Mouse (Mus musculus) MEL (cell line): ENCODE results near the gene Galntl5. TPM values are rescaled to one million over a fixed set of nuclear protein-coding genes. Genes with fewer than 3 reads are reported as not detected.
A peak's percentile ranks its signal among the peaks of the same experiment; 100 is the strongest.

Experiments
- DNase-seq: peaks from one replicate; pipeline ENCODE4 v3.0.0; 2011; ENCODE audit warnings: low read depth, low spot score
- H3K27ac ChIP-seq: 2 replicates; pipeline ENCODE4 v1.5.1; 2012; ENCODE audit warnings: low read depth, mild to moderate bottlenecking, control low read depth, low read length, moderate library complexity; ENCODE audit not compliant: control insufficient read depth
- H3K27me3 ChIP-seq, 2 experiments: fragments of 150-350 bp in 1 of 2; sonication (generic) in 1 of 2; 2 replicates each; pipeline ENCODE4 v1.6.1; 2012; ENCODE audit warnings: low read length in 2 of 2, mild to moderate bottlenecking in 2 of 2, improper control_type of control experiment in 1 of 2, moderate library complexity in 1 of 2; ENCODE audit not compliant: insufficient read depth in 2 of 2, control insufficient read depth in 1 of 2
- H3K36me3 ChIP-seq, 2 experiments: 2 replicates each; pipeline ENCODE4 v1.6.1; 2012 to 2014; ENCODE audit warnings: low read length in 2 of 2, improper control_type of control experiment in 1 of 2, inconsistent platforms in 1 of 2, mild to moderate bottlenecking in 1 of 2; ENCODE audit not compliant: insufficient read depth in 2 of 2, control insufficient read depth in 1 of 2
- H3K4me1 ChIP-seq, 2 experiments: fragments of 150-350 bp in 1 of 2; sonication (generic) in 1 of 2; 2 replicates each; pipeline ENCODE4 v1.6.1; 2012; ENCODE audit warnings: low read length in 2 of 2, improper control_type of control experiment in 1 of 2, mild to moderate bottlenecking in 1 of 2; ENCODE audit not compliant: insufficient read depth in 2 of 2, control insufficient read depth in 1 of 2
- H3K4me3 ChIP-seq, 2 experiments: fragments of 150-350 bp in 1 of 2; sonication (generic) in 1 of 2; 2 replicates each; pipeline ENCODE4 v1.5.1; 2012; ENCODE audit warnings: low read depth in 2 of 2, low read length in 2 of 2, mild to moderate bottlenecking in 2 of 2, moderate library complexity in 2 of 2, control low read depth in 1 of 2, improper control_type of control experiment in 1 of 2; ENCODE audit not compliant: control insufficient read depth in 1 of 2, insufficient read depth in 1 of 2
- H3K79me2 ChIP-seq: 2 replicates; pipeline ENCODE4 v1.6.1; 2012; ENCODE audit warnings: mild to moderate bottlenecking, low read length, moderate library complexity; ENCODE audit not compliant: control insufficient read depth, poor library complexity, insufficient read depth
- H3K9ac ChIP-seq: 2 replicates; pipeline ENCODE4 v1.6.1; 2012; ENCODE audit warnings: low read depth, mild to moderate bottlenecking, control low read depth, low read length, moderate library complexity; ENCODE audit not compliant: control insufficient read depth, poor library complexity, severe bottlenecking
- H3K9me3 ChIP-seq: fragments of 150-350 bp; sonication (generic); replicated peaks from 2 replicates; pipeline ENCODE4 v1.6.1; 2012; ENCODE audit warnings: mild to moderate bottlenecking, low read length, improper control_type of control experiment, moderate library complexity; ENCODE audit not compliant: insufficient read depth
- CHD1 ChIP-seq: IDR thresholded peaks from 2 replicates; pipeline ENCODE4 v1.6.1; 2012; ENCODE audit warnings: low read depth, mild to moderate bottlenecking, inconsistent platforms, low read length, improper control_type of control experiment
- CHD2 ChIP-seq: IDR thresholded peaks from 2 replicates; pipeline ENCODE4 v1.6.1; 2011; ENCODE audit warnings: low read length, improper control_type of control experiment
- E2F4 ChIP-seq: IDR thresholded peaks from 2 replicates; pipeline ENCODE4 v1.6.1; 2011; ENCODE audit warnings: low read depth, low read length, improper control_type of control experiment, borderline replicate concordance
- ELF1 ChIP-seq: IDR thresholded peaks from 2 replicates; pipeline ENCODE4 v1.6.1; 2014; ENCODE audit warnings: low read depth, mild to moderate bottlenecking, inconsistent platforms, low read length, improper control_type of control experiment, moderate library complexity
- EP300 ChIP-seq, 2 experiments: IDR thresholded peaks; 2 replicates each; pipeline ENCODE4 v1.6.1; 2011; ENCODE audit warnings: improper control_type of control experiment in 2 of 2, low read length in 2 of 2, low read depth in 1 of 2, mild to moderate bottlenecking in 1 of 2
- GABPA ChIP-seq: IDR thresholded peaks from 2 replicates; pipeline ENCODE4 v1.6.1; 2012; ENCODE audit warnings: low read depth, mild to moderate bottlenecking, inconsistent platforms, low read length, improper control_type of control experiment, moderate library complexity
- HCFC1 ChIP-seq: IDR thresholded peaks from 2 replicates; pipeline ENCODE4 v1.6.1; 2012; ENCODE audit warnings: low read depth, mild to moderate bottlenecking, inconsistent platforms, low read length, improper control_type of control experiment, moderate library complexity
- JUND ChIP-seq: IDR thresholded peaks from 2 replicates; pipeline ENCODE4 v1.6.1; 2011; ENCODE audit warnings: low read depth, mild to moderate bottlenecking, improper control_type of control experiment, low read length
- KAT2A ChIP-seq: conservative IDR thresholded peaks from 2 replicates; pipeline ENCODE4 v1.6.1; 2012; ENCODE audit warnings: low read depth, low read length, improper control_type of control experiment, inconsistent platforms
- MAFK ChIP-seq: IDR thresholded peaks from 2 replicates; pipeline ENCODE4 v1.6.1; 2011; ENCODE audit warnings: low read depth, mild to moderate bottlenecking, low read length, improper control_type of control experiment, borderline replicate concordance
- MAX ChIP-seq: IDR thresholded peaks from 2 replicates; pipeline ENCODE4 v1.6.1; 2011; ENCODE audit warnings: low read length, improper control_type of control experiment
- MAZ ChIP-seq: IDR thresholded peaks from 2 replicates; pipeline ENCODE4 v1.6.1; 2012; ENCODE audit warnings: low read depth, mild to moderate bottlenecking, inconsistent platforms, low read length, improper control_type of control experiment
- MEF2A ChIP-seq: IDR thresholded peaks from 2 replicates; pipeline ENCODE4 v1.6.1; 2014; ENCODE audit warnings: low read depth, mild to moderate bottlenecking, inconsistent platforms, low read length, improper control_type of control experiment; ENCODE audit not compliant: poor library complexity, insufficient replicate concordance, severe bottlenecking; ENCODE audit errors: extremely low read depth
- MXI1 ChIP-seq: IDR thresholded peaks from 2 replicates; pipeline ENCODE4 v1.6.1; 2011; ENCODE audit warnings: mild to moderate bottlenecking, low read depth, low read length, improper control_type of control experiment
- MYB ChIP-seq: IDR thresholded peaks from 2 replicates; pipeline ENCODE4 v1.6.1; 2011; ENCODE audit warnings: mild to moderate bottlenecking, low read depth, low read length, improper control_type of control experiment
- NELFE ChIP-seq: IDR thresholded peaks from 2 replicates; pipeline ENCODE4 v1.6.1; 2011; ENCODE audit warnings: low read depth, low read length, improper control_type of control experiment
- RAD21 ChIP-seq: IDR thresholded peaks from 2 replicates; pipeline ENCODE4 v1.6.1; 2011; ENCODE audit warnings: mild to moderate bottlenecking, low read depth, low read length, improper control_type of control experiment
- RCOR1 ChIP-seq: IDR thresholded peaks from 2 replicates; pipeline ENCODE4 v1.6.1; 2012; ENCODE audit warnings: low read depth, mild to moderate bottlenecking, inconsistent platforms, low read length, improper control_type of control experiment
- SIN3A ChIP-seq: IDR thresholded peaks from 2 replicates; pipeline ENCODE4 v1.6.1; 2012; ENCODE audit warnings: low read length, improper control_type of control experiment, inconsistent platforms
- USF1 ChIP-seq: IDR thresholded peaks from 2 replicates; pipeline ENCODE4 v1.6.1; 2014; ENCODE audit warnings: low read depth, mild to moderate bottlenecking, inconsistent platforms, low read length, improper control_type of control experiment, moderate library complexity
- ZC3H11A ChIP-seq: IDR thresholded peaks from 2 replicates; pipeline ENCODE4 v1.6.1; 2012; ENCODE audit warnings: low read depth, mild to moderate bottlenecking, inconsistent platforms, low read length, improper control_type of control experiment
- ZKSCAN1 ChIP-seq: IDR thresholded peaks from 2 replicates; pipeline ENCODE4 v1.6.1; 2012; ENCODE audit warnings: low read depth, mild to moderate bottlenecking, inconsistent platforms, low read length, improper control_type of control experiment, moderate library complexity
- ZMIZ1 ChIP-seq: IDR thresholded peaks from 2 replicates; pipeline ENCODE4 v1.6.1; 2012; ENCODE audit warnings: low read depth, mild to moderate bottlenecking, inconsistent platforms, low read length, improper control_type of control experiment, moderate library complexity
- polyA plus RNA-seq, 2 experiments: library from polyadenylated mRNA; stranded (reverse) in 1 of 2; unstranded in 1 of 2; fragments of >175 nt in 1 of 2; fragments of >200 nt in 1 of 2; gene quantifications; 2 replicates each; pipeline versions ENCODE4 v1.2.1 to v1.2.4; 2012; ENCODE audit warnings: low replicate concordance in 2 of 2, low read depth in 1 of 2; ENCODE audit not compliant: insufficient read length in 2 of 2, insufficient read depth in 1 of 2, missing spikeins in 1 of 2
- total RNA-seq: library from RNA; depleted of rRNA; stranded (reverse); fragments of 300-350 nt; gene quantifications from 2 replicates; pipeline ENCODE4 v1.2.3, GENCODE M21; 2012

The Galntl5 gene
- total and polyA plus RNA-seq, 3 experiments = not detected

GRCm38 (mm10) chr5:25215006-25215405, 33.7 kb downstream of the Galntl5 start:
- H3K27me3 ChIP-seq = peaks cover 1 to 30% of the 10 kb centered on the region in 2 experiments
- H3K36me3 ChIP-seq = no peaks in the 10 kb centered on the region
- H3K4me3 ChIP-seq = no peak overlapping the region
- no peak overlapping the region for H3K27ac ChIP-seq
- H3K79me2 ChIP-seq = no peaks in the 10 kb centered on the region
- no peaks in the 10 kb centered on the region for H3K4me1 ChIP-seq
- no peak for DNase-seq
- H3K9ac ChIP-seq = no peak overlapping the region
- H3K9me3 ChIP-seq = no peaks in the 10 kb centered on the region
- no peak for TF ChIP-seq EP300 (IDR thresholded peaks at IDR 0.05; ENCODE audit: low read depth in 1 of 2, low read length in 2 of 2)
- TF ChIP-seq, all 39 proteins: peak for 0

- DNase-seq = no peak
- Histone ChIP-seq H3K9me3 (no peaks in the 10 kb centered on the region), H3K4me3 (peak within 1 kb of the TSS; percentile 29 to 64; a peak in 3 of 4 replicates), H3K36me3 (peaks cover 0 to 8% of the 10 kb centered on the region in 2 experiments; a peak in 2 of 4 replicates), H3K9ac (peak within 1 kb of the TSS; percentile 66), H3K27ac (no peak within 1 kb of the TSS), H3K4me1 (peaks cover 0 to 6% of the 10 kb centered on the region in 2 experiments; a peak in 2 of 4 replicates), H3K27me3 (peaks cover 6 to 24% of the 10 kb centered on the region in 2 experiments), H3K79me2 (no peaks in the 10 kb centered on the region; the same call in 1 of the 2 replicates)
- TF ChIP-seq MAFK = no peak
Measured at GRCm38 (mm10) chr5:25221604-25222003, 40.3 kb downstream of the Galntl5 start, which contains the start of gene Galnt11. TSS of gene Galnt11 (plus strand) at chr5:25221904.

- Histone ChIP-seq H3K36me3 (peaks cover 0 to 8% of the 10 kb centered on the region in 2 experiments; a peak in 2 of 4 replicates), H3K79me2 (no peaks in the 10 kb centered on the region; the same call in 1 of the 2 replicates), H3K4me3 (peak within 1 kb of the TSS; percentile 64 to 85), H3K4me1 (peaks cover 0 to 6% of the 10 kb centered on the region in 2 experiments; a peak in 2 of 4 replicates), H3K9me3 (no peaks in the 10 kb centered on the region), H3K27me3 (peaks cover 5 to 15% of the 10 kb centered on the region in 2 experiments), H3K27ac (peak within 1 kb of the TSS; percentile 5; the same call in 1 of the 2 replicates), H3K9ac (peak within 1 kb of the TSS; percentile 66)
- peak; percentile 88 for DNase-seq
- TF ChIP-seq ZMIZ1 (no peak), MAFK (no peak), RCOR1 (peak; percentile 71; the same call in 1 of the 2 replicates), GABPA (peak; percentile 83; the same call in 1 of the 2 replicates), ELF1 (peak; percentile 77), JUND (no peak), E2F4 (no peak), MYB (no peak), MAZ (no peak), SIN3A (peak; percentile 61), ZKSCAN1 (no peak), ZC3H11A (no peak), CHD2 (no peak), HCFC1 (peak; percentile 61; the same call in 1 of the 2 replicates), MAX (peak; percentile 74), NELFE (peak; percentile 57), RAD21 (no peak), USF1 (peak; percentile 68), KAT2A (no peak), MXI1 (peak; percentile 57), CHD1 (no peak), MEF2A (no peak)
Measured at GRCm38 (mm10) chr5:25222752-25223702, 41.8 kb downstream of the Galntl5 start, which contains the start of gene E130116L18Rik. TSS of gene E130116L18Rik (minus strand) at chr5:25223153.
